Mouse (Mus musculus) R1 (cell line): ENCODE measurements around the gene Grk3.

Source experiments
- DNase-seq: peaks from one replicate; pipeline ENCODE4 v3.0.0-alpha.2; 2018; ENCODE audit warnings: low read depth, low spot score

Grk3 gene

DNA sequence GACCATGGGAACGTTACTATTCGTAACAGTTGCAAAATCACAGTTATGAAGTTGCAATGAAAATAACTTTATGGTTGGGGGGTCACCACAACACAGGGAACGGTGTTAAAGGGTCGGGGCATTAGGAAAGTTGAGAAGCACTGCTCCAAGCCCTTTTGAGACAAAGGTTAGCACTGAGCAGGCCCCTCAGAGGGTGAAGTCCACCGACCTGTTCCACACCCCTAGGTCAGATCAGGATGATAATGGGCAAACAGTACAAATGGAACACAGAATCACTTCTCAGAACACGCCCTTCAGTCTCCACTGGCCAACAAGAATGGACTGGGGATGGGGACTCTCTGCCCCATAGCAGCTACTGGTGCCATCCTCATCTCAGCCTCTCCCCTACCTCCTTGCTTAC, 142.6 kb downstream of the Grk3 start:
- no peak for DNase-seq

- peak; percentile 36 for DNase-seq
Observed at GRCm38 (mm10) chr5:112870729-112871128, 144.9 kb downstream of the Grk3 start.

DNA sequence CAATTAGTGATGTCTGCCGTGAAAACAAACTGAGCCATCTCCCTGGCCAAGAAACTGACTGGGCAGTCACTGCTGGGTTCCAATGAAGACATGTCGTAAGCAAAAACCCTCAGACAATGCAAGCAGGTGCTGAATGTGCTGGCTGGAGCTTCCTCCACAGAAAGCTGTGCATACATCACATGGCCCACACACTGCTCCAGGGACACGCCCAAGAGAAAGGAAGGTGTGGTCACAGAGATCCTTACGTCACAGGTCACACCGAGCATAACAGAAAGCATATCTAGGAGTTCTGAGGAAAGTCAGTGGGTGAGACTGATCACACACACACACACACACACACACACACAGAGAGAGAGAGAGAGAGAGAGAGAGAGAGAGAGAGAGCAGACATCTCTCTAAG, 147.0 kb downstream of the Grk3 start:
- no peak for DNase-seq

GRCm38 (mm10) chr5:112864719-112865367, 150.7 kb downstream of the Grk3 start:
- peak; percentile 47 for DNase-seq
